In genomic region chr6:8408332-8408731, GRCm38 (mm10) we compare ENCODE assay signal across 27 mouse cellular contexts.
DNase-seq lines count a peak whose midpoint lies in the region; ATAC-seq and TF ChIP-seq lines count a peak whose summit lies in the region.
"Had no signal": no experiment of that assay in that cellular context is flagged by ENCODE, and none has a peak within 500 bp of the region (broad histone marks: within the 10 kb centered on the region; RNA-seq: fewer than 3 reads in every experiment).

No protein-coding gene starts in this region.

- no peak overlapping the region for H3K27ac ChIP-seq in midbrain, postnatal 0 days (ENCODE audit: low read depth, low read length)
- H3K27ac ChIP-seq: embryonic facial prominence, embryonic 13.5 days; embryonic facial prominence, embryonic 15.5 days; forebrain, embryonic 10.5 days; forebrain, embryonic 12.5 days had no signal

- no peaks in the 10 kb centered on the region for H3K27me3 ChIP-seq in midbrain, postnatal 0 days (ENCODE audit: insufficient read depth, low read length)
- H3K27me3 ChIP-seq: CH12.LX; embryonic facial prominence, embryonic 13.5 days; embryonic facial prominence, embryonic 15.5 days; forebrain, embryonic 12.5 days; Patski had no signal

- H3K4me3 ChIP-seq in midbrain, postnatal 0 days (ENCODE audit: low read depth, low read length) = no peak overlapping the region
- H3K4me3 ChIP-seq: embryonic facial prominence, embryonic 13.5 days; embryonic facial prominence, embryonic 15.5 days; erythroblast, embryonic 14.5 days; forebrain, embryonic 10.5 days; forebrain, embryonic 12.5 days had no signal

- no peaks in the 10 kb centered on the region for H3K4me1 ChIP-seq in midbrain, postnatal 0 days (ENCODE audit: insufficient read depth, low read length)
- H3K4me1 ChIP-seq: embryonic facial prominence, embryonic 15.5 days; forebrain, embryonic 10.5 days had no signal

- no peak overlapping the region for H3K4me2 ChIP-seq in midbrain, postnatal 0 days (ENCODE audit: low read depth, low read length, poor library complexity, severe bottlenecking)
- H3K4me2 ChIP-seq: embryonic facial prominence, embryonic 13.5 days; embryonic facial prominence, embryonic 15.5 days; forebrain, embryonic 12.5 days had no signal

- WGBS in midbrain, postnatal 0 days = 96% methylated on average over 2 of the region's 2 CpGs

- no peaks in the 10 kb centered on the region for H3K9me3 ChIP-seq in midbrain, postnatal 0 days (ENCODE audit: low read length)
- H3K9me3 ChIP-seq: embryonic facial prominence, embryonic 13.5 days; embryonic facial prominence, embryonic 15.5 days; forebrain, embryonic 10.5 days; forebrain, embryonic 12.5 days; G1E had no signal

- ATAC-seq in activated CD4-positive, CD25-positive, alpha-beta regulatory T cell, adult 4 months = peak; percentile 62
- ATAC-seq in inflammation-experienced regulatory T-cells, adult 6 months = peak; percentile 81
- no peak for ATAC-seq in midbrain, postnatal 0 days (ENCODE audit: low FRiP score)
- ATAC-seq: forebrain, embryonic 14.5 days; forebrain, embryonic 16.5 days; Patski had no signal

- DNase-seq in thymus, postnatal 14 days = peak; percentile 1
- no peak for DNase-seq in thymus, postnatal 36 days
- DNase-seq in midbrain, postnatal 0 days (ENCODE audit: low spot score) = no peak
- no peak for DNase-seq in spleen, postnatal 4 days (ENCODE audit: low spot score in 2 of 2)
- DNase-seq: adrenal gland, adult 2 months; adrenal gland, postnatal 10 days; adrenal gland, postnatal 25 days; B cell, adult 2 months; cerebellum, adult 11 months; cerebellum, adult 18-20 months; cerebellum, adult 8-10 months; cerebellum, adult 9-11 months; cerebellum, postnatal 14 days; cerebellum, postnatal 36 days; embryo, embryonic 11 days had no signal

- H3K36me3 ChIP-seq in midbrain, postnatal 0 days (ENCODE audit: insufficient read depth, low read length) = no peaks in the 10 kb centered on the region
- H3K36me3 ChIP-seq: embryonic facial prominence, embryonic 13.5 days; embryonic facial prominence, embryonic 15.5 days; forebrain, embryonic 10.5 days; forebrain, embryonic 12.5 days had no signal

- H3K9ac ChIP-seq in midbrain, postnatal 0 days (replicated peaks; ENCODE audit: low read length, poor library complexity, severe bottlenecking) = no peak overlapping the region
- H3K9ac ChIP-seq: embryonic facial prominence, embryonic 13.5 days; embryonic facial prominence, embryonic 15.5 days; forebrain, embryonic 12.5 days had no signal

- no peak for TF ChIP-seq CTCF in midbrain, postnatal 0 days (IDR thresholded peaks at IDR 0.05)
